Mouse (Mus musculus): ENCODE results near the gene Nol12.

DNA sequence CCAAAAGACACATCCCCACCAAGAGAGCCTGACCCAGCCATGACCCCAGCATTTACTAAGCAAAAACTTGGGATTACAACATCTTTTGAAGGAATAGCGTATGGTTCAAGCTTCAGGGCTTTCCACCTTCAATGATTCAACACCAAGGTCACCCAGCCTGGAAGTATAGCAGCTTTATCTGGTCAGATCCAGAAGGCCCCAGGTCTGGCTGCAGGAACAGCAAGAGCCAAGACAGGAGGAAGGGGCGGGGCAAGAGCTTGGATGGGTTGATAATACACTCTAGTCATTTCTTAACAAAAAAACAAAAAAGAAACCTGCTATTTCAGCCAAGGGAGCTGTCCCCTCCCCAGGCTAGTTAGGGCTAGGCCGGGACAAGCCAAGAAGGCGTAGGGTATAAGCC lies 37.2 kb upstream of the Nol12 start:
- TF ChIP-seq EP300 (IDR thresholded peaks at IDR 0.05; ENCODE audit: insufficient read depth, low read depth, low read length) (0 out of 2 replicates have a peak, but pooled peaks have one; percentile 40), POLR2A (IDR thresholded peaks at IDR 0.05; ENCODE audit: insufficient read depth, low read length) (no peak)
